Mouse (Mus musculus): ENCODE results near the gene Xiap.

Gene Xiap

DNA sequence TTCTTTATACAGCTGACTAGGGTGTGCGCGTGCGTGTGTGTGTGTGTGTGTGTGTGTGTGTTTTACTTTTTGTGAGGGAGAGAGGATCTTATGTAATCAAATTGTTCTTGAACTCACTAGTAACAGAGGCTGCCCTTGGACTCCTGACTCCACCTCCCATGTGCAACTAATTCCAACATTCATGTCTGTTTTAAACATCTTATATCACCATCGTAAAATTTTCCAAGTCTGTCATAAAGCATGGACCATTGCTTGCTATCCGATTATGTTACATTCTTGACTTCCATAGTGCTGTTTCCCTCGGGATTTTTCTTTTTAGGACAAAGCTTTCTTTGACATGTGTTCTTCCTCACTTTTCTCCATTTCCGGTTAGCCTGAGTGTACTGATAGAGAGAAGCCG is 28.3 kb downstream of the Xiap start:
- DNase-seq (ENCODE audit: low read depth), result no peak

DNA sequence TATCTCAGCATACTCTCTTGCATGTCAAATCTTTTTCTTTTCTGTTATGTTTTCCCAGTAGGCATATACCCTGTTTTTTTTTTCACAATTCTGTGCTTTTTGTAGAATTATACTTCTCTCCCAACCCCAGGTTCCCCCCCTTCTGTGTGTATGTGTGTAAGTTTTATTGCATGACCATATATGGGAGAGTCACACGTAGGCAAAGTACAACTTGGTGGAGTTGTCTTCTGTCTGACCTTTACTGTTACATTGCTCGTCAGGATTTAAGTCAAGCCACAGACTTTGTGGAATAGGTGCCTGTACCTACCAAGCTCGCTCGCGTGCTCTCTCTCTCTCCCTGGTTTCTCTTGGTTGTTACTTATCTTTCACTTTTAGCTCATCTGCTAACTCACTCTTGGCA is 28.7 kb downstream of the Xiap start:
- DNase-seq (ENCODE audit: low read depth), result no peak

DNA sequence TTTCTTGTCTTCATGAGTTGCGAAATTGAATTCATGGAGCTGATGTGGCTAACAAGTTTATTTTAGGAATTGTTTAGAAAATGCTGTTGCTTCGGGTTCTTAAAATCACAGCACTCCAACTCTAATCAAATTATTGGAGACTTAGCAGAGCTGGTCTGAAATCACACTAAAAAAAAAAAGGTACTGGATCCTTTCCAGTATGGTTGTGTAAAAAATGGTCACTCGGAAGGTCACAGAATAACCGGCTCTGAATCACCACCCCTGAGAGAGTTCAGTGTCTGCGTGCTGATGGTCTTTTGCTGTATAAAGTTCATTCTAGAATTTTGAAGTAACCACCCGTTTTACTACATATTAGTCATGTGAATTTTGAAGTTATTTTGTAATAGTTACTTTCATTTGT is 47.7 kb downstream of the Xiap start:
- DNase-seq (ENCODE audit: low read depth), result no peak

DNA sequence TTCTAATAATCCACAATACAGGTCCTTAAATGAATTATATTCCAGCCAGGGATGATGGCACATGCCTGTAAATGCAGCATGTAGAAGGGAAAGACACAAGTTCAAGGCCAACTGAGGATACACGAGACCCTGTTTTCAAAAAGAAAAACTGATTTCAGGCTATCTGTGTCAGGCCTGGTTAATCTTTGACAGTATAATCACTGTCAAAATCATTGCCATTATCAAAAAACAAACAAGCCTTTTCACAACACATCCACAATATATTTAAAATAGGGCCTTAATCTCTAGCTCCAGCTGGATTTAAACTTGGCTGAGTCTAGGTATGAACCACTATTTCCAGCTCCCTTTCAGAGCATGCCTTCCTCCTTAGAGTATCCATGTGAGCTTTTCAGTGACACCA is 51.1 kb downstream of the Xiap start:
- DNase-seq (ENCODE audit: low read depth), result no peak

DNA sequence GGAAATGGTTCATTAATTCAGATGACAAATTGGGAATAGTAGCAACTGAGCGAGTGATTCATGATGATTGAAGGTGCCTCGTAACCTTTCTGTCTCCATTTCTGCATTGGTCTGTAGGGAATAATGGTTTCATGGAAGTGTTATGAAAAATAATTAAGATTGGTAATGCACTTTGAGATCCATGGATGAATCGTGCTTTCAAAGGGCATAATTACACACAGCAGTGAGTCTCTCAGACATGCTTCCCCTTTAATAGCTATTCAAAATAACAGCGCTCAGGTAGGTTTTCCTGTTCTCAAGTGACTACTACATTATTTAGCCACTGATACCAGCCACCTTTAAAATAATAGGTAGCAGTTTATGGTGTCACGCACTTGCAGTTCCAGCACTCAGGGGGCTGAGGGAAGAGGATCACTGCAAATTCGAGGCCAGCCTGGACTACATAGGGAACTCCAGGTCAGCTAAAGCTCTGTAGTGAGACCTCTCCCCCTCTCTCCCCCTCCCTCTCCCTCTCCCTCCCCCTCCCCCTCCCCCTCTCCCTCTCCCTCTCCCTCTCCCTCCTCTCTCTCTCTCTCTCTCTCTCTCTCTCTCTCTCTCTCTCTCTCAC is 60.1 kb downstream of the Xiap start:
- DNase-seq (ENCODE audit: low read depth), result no peak

DNA sequence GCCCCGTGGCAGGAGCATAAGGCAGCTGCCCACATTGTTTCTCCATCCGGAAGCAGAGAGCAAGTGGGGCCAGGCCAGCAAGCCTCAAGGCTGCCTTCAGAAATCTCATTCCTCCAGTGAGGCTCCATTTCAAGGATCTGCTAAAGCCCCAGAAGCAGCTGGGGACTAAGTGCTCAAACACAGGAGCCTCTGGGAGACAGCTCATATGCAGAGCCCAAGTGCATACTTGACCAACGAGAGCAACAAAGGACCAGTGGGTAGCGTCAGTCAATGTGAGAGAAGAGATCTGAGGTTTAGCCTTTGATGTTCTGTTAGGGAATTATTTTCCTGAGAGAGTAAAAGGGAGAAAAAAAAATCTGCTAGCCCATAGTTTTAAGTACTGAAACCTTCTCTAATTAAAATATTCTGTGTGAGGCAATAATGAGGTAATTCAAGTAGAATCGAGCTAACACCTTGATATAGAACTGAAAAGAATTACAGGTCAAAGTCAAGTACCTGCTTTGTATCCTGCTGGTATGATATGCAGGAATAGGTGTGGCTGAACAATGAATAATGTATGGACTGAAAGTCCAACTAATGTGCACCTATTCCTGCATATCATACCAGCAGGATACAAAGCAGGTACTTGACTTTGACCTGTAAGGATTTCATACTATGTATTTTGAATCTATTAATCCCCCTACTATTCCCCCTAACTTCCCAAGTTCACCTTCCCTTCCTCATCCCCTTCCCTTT is 65.7 kb downstream of the Xiap start:
- no peak for DNase-seq (ENCODE audit: low read depth)

DNA sequence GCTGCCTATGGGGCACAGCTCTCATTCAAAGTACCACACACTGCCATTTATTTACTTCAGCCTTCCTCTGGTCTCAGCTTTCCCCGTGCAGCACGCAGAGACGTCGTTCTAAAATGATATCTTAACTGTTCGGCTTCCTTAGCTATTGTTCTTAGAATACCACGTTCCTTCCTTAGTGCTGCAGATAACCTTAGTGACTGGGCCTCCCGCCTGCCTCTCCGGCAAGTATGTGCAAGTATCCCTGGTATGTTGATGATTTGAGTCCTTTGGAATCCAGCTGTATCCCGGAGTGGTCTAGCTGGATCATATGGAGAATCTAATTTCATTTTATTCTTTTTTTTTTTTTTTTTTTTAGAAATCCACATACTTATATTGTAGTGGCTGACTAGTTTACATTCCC is 80.4 kb downstream of the Xiap start:
- DNase-seq (ENCODE audit: low read depth), result no peak

DNA sequence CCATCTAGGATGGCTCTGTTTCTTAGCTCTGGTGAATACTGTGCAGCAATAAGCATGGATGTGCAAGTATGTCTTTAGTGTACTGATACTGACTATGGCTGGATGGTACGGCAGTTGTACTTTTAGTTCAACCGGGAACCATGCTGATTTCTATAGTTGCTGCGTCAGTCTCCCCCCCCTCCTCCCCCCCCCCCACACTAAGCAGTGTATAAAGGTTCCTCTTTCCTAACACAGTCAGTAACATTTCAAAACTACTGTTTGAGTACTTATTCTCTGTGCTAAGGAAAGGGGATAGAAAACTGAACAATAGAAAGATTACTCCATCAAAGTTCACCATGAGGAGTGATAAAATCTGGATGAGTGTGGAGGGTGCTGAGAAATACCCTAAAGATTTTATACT is 83.1 kb downstream of the Xiap start:
- DNase-seq (ENCODE audit: low read depth), result no peak

DNA sequence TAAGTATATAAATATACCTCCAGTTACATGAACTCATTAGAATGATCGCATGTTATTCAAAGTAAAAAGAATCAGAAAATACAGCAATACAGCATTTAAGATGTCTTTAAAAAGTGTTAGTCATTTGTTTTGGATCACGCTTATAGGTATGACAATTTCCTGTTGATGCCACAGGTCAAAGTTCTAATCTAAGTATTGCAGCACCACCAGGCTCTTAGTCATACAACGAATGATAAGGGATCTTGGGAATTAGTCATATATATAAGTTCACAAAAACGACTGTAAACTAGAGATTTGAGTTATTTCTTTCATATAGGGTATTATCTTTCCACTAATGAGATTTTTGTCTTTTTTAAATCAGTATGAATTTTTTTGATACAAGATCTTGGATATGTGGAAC is 84.5 kb downstream of the Xiap start:
- no peak for DNase-seq (ENCODE audit: low read depth)

DNA sequence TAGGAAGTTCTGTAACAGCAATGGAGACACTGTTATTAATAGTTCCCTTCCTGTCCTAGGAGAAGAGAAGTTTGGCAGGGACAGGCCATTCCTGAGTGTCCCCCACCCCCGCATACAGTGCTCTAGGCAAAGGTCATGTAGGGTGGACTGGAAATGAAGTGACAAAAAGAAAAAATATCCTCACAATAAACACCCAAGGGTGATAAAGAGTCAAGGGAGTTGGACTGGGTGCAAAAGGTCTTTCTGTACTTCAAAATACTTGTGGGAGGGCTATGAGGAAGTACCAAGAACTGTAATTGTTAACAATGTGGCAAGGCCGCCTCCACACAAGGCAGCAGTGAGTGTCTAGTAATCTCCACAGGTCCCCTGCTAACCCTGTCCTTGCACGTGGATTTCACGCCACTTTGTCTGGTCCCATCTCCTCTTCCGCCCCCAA is 88.6 kb downstream of the Xiap start:
- DNase-seq (ENCODE audit: low read depth), result no peak

DNA sequence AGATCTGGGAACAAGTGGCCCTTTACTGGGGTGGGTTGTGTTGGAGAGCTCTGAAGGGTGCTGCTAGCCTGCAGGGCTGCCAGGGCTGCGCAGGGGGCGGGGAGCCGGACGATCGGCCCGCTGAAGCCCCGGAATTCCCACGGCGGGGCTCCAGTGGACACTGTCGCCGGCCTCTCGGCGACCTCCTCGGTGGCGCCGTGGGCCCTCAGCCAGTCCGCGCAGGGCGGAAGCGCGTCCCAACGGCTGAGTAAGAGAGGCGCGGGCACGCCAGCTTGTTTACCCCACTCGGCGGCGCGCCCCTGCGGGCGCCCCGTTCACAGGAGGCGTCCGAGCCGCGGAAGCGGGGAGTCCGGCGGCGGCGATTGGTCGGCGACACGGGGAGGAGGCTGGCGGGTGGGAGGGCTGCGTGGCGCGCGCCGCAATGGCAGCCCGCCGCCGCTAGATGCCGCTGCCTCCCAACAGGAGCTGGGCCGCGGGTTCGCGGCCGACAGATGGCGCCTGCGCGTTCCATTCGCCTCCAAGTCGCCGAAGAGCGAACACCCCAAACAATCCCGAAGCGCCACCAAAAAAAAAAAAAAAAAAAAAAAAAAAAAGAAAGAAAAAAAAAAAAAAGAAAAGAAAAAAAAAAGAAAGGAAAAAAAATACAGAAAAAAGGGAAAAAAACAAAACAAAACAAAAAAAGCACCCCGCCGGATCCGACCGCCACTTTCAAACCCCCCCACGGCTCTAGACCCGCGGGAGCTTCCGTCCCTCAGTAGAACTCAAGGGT is 89.5 kb downstream of the Xiap start, which contains the start of gene Stag2:
TSS of gene Stag2 (plus strand) at position 530 of the 769 bp plus-strand sequence.
- DNase-seq (ENCODE audit: low read depth), result peak; percentile 57

DNA sequence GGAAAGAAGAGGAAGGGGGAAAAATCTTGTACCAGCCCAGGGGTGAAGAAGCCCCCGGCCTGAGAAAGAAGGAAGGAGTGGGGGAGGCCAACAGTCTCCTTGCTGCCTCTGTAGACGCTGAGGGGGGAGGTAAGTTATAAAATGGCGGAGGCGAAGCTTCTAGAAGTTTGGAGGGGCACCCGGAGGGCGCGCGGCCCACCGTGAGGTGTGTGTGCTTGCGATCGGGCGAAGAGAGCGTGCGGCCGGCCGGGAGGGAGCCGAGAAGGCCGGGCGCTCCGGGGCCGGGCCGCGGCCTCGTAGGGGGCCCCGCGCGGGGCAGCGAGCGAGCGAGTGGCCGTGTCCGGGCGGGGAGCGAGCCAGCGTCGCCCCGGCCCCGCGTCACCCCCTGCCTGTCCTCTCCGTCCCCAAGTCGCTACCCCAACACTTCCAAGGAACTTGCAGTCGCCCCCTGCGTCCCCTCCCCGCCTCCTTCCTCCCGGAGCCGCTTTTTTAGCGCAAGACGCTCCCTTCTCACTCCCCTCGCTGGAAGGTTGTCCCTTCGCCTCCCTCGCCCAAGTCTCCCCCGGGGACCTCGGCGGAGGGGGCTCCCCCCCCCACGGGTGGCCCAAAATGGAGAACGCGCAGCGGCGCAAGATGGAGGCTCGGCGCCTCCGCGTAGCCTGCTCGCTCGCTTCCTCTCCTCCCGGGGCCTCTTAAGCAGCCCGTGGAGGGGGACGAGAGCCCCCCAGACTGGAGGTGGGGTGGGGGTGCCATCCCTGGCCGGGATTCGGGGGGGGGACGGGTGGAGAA is 90.3 kb downstream of the Xiap start:
- peak; percentile 20 for DNase-seq (ENCODE audit: low read depth)

DNA sequence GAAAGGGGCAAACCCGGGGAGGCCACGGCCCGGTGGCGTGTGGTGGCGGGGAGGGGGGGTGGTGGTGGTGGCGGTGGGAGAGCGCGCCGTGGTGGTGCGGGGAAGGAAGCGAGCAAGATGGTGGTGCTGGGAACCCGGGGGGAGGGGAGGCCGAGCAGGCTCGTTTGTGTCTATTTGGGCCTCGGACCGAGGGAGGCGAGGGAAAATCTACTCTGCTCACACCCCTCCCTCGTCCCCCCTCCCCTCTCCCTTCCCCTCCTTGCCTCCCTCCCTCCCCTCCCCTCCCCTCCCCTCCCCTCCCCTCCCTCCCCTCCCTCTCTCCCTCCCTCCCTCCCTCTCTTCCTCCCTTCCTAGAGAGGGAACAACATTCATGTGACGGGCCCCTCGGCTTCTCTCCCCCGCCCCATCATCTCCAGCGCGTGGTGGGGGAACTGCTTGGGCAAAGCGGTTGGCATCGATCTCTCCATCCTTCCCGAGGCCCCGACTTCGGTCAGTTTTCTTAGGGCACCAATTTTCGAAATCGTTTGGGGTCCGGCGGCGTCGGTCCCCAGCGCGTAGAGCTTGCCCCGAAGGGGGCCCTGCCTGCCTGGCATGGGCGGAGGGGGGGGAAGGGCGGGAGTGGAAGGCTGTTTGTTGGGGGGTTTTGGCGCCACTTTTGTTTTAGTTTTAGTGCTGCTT is 91.0 kb downstream of the Xiap start:
- DNase-seq (ENCODE audit: low read depth), result peak; percentile 56

DNA sequence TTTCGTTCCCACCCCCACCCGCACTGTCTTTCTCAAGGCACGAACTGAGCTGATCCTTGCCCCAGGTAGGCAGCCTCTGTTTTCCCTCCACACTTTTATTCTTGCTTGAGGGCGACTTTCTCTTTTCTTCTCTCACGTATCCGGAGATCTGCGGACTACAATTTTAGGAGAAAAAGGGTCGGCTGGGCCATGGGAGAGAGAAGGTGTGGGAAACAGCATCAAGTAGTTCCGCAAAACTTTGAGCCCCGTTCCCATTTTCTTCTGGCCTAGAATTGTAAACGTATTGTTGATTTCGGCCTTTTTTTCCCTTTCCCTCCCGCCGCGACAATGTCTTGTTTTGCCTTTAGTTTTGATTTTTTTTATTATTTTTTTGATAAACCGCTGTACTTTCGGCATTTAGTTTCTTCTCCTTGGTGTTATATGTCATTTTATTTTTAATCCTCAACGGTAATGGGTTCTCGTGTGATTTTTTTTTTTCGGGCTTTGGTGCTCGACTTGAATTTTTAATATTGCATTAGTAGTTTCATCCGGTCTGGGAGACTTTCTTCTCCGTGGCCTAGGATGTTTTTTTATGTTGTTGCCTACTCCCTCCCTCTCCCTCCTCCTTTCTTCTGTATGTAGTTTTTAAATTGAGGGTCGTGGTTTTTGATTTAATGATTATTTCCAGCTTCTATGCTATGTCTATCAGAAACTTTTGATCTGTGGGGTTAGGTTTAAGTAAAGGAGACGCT is 91.7 kb downstream of the Xiap start:
- no peak for DNase-seq (ENCODE audit: low read depth)

DNA sequence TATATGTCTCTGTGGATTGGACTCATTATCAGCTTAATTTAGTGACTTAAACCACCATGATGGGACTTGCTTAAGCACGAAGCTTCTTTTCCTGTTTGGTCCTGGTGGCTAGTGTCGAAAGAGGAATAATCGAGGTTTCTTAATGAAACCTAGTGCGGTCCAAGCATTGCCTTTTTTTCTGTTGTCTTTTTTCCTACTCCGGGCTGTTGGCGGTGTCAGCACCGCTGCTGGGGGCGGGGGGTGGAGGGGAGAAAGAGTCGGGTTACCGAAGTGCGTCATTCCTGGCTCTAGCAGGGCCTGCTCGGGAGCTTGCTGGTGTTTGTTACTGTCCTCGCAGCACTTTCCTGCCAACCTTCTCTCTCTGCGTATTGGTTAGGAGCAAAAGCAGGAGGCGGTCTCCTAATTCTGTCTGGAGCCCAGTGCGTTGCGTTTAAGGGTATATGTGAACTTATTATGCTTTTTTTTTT is 92.5 kb downstream of the Xiap start:
- peak; percentile 55 for DNase-seq (ENCODE audit: low read depth)

DNA sequence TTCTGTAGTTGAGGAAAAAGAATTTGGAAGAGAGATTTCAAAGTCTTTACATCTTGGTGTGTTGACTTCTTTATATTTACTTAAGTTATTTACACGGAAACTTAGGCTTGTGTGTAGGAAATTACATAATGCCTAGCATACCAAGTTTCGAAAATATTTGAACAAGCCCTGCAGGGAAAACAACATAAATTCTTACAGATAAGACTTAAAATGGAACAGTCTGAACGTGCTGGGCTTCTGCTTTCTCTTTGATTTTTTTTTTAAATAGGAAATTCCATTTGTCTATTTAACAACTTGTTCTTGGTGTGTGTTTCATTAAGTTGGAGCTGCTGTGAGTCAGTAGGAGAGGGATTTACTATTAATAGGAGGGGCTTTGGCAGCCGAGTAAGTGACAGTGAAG is 93.6 kb downstream of the Xiap start:
- no peak for DNase-seq (ENCODE audit: low read depth)

Measured in c-Kit-positive CD71-positive TER-119-negative erythroid progenitor cells, embryonic 14.5 days (primary cell).